Comparison of ENCODE assay signal across 9 mouse cellular contexts in the genomic region with DNA sequence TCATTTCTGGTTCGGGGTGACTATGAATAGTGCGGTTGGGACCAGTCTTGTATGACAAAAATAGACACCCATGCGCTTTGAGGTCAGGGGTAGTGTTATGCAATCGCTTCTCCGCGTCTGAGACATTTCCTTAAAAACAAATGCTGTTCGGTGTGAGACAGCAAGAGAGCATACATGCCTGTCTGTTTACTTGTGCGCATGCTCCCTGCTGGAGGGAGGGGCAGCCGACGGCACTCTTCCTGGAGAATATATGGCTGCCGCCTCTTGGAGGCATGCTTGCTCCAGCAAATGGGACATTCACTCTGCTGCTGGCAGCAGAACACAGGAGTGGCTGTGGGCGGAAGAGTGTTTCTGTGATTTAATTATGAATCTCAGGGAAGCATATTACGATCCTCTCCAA.
DNase-seq lines count a peak whose midpoint lies in the region; ATAC-seq lines count a peak whose summit lies in the region.
"Had no signal": no experiment of that assay in that cellular context is flagged by ENCODE, and none has a peak within 500 bp of the region (broad histone marks: within the 10 kb centered on the region; RNA-seq: fewer than 3 reads in every experiment).

No protein-coding gene starts in this region.

- no peaks in the 10 kb centered on the region for H3K9me3 ChIP-seq in forebrain, embryonic 13.5 days (replicated peaks)
- no peaks in the 10 kb centered on the region for H3K9me3 ChIP-seq in forebrain, embryonic 10.5 days
- H3K9me3 ChIP-seq in kidney, embryonic 16.5 days (ENCODE audit: low read length), result peaks cover 4% of the 10 kb centered on the region
- H3K9me3 ChIP-seq in liver, embryonic 12.5 days (replicated peaks), result no peaks in the 10 kb centered on the region

- peak; percentile 80 for ATAC-seq in forebrain, embryonic 13.5 days
- ATAC-seq in kidney, embryonic 16.5 days (ENCODE audit: low FRiP score, low TSS enrichment), result peak; percentile 77
- 0 out of 2 replicates have a peak, but pooled peaks have one; percentile 35 for ATAC-seq in liver, embryonic 12.5 days

- no peak overlapping the region for H3K4me3 ChIP-seq in forebrain, embryonic 13.5 days
- H3K4me3 ChIP-seq in forebrain, embryonic 10.5 days, result no peak overlapping the region
- H3K4me3 ChIP-seq in kidney, embryonic 16.5 days (ENCODE audit: low read length), result peak overlapping the region; percentile 29
- H3K4me3 ChIP-seq in liver, embryonic 12.5 days, result 0 out of 2 replicates have a peak overlapping the region, but pooled peaks have one; percentile 3

- WGBS in forebrain, embryonic 13.5 days, result 83% methylated on average over 13 of the region's 13 CpGs
- WGBS in forebrain, embryonic 10.5 days, result 92% methylated on average over 13 of the region's 13 CpGs
- 20% methylated on average over 13 of the region's 13 CpGs for WGBS in kidney, embryonic 16.5 days
- 24% methylated on average over 13 of the region's 13 CpGs for WGBS in liver, embryonic 12.5 days (ENCODE audit: insufficient replicate concordance)

- H3K27me3 ChIP-seq in forebrain, embryonic 13.5 days, result no peaks in the 10 kb centered on the region
- H3K27me3 ChIP-seq in forebrain, embryonic 10.5 days (ENCODE audit: poor library complexity, severe bottlenecking), result no peaks in the 10 kb centered on the region
- no peaks in the 10 kb centered on the region for H3K27me3 ChIP-seq in kidney, embryonic 16.5 days (ENCODE audit: insufficient read depth, low read length)
- H3K27me3 ChIP-seq in liver, embryonic 12.5 days (replicated peaks), result no peaks in the 10 kb centered on the region
- H3K27me3 ChIP-seq: CH12.LX had no signal

- H3K4me1 ChIP-seq in forebrain, embryonic 13.5 days, result peaks cover 11% of the 10 kb centered on the region; the same call in 1 of the 2 replicates
- peaks cover 9% of the 10 kb centered on the region for H3K4me1 ChIP-seq in forebrain, embryonic 10.5 days
- H3K4me1 ChIP-seq in kidney, embryonic 16.5 days (ENCODE audit: insufficient read depth, low read length), result peaks cover 33% of the 10 kb centered on the region
- H3K4me1 ChIP-seq in liver, embryonic 12.5 days, result no peaks in the 10 kb centered on the region

- DNase-seq in forebrain, embryonic 10.5 days (ENCODE audit: extremely low spot score, low spot score), result no peak
- DNase-seq in cerebellum, postnatal 10 days, result peak; percentile 91
- peak; percentile 87 for DNase-seq in heart, adult 8-10 months (ENCODE audit: low spot score)
- peak; percentile 47 to 76 for DNase-seq in natural killer cell, adult 2 months (ENCODE audit: low spot score in 2 of 2)
- peak; percentile 94 for DNase-seq in telencephalon, adult 2 months (ENCODE audit: low read depth, low spot score)

- no peak overlapping the region for H3K9ac ChIP-seq in forebrain, embryonic 13.5 days
- peak overlapping the region; percentile 41 for H3K9ac ChIP-seq in kidney, embryonic 16.5 days (replicated peaks; ENCODE audit: low read length)
- H3K9ac ChIP-seq in liver, embryonic 12.5 days, result no peak overlapping the region

- no peak overlapping the region for H3K27ac ChIP-seq in forebrain, embryonic 13.5 days
- H3K27ac ChIP-seq in forebrain, embryonic 10.5 days, result no peak overlapping the region
- peak overlapping the region; percentile 77 for H3K27ac ChIP-seq in kidney, embryonic 16.5 days (ENCODE audit: low read length)
- H3K27ac ChIP-seq in liver, embryonic 12.5 days, result no peak overlapping the region

- H3K4me2 ChIP-seq in forebrain, embryonic 13.5 days, result no peak overlapping the region
- H3K4me2 ChIP-seq in kidney, embryonic 16.5 days (replicated peaks; ENCODE audit: low read depth, low read length), result peak overlapping the region; percentile 59
- H3K4me2 ChIP-seq in liver, embryonic 12.5 days, result peak overlapping the region; percentile 40

- H3K36me3 ChIP-seq in forebrain, embryonic 13.5 days (ENCODE audit: poor library complexity, severe bottlenecking), result no peaks in the 10 kb centered on the region
- no peaks in the 10 kb centered on the region for H3K36me3 ChIP-seq in forebrain, embryonic 10.5 days (replicated peaks)
- H3K36me3 ChIP-seq in kidney, embryonic 16.5 days (ENCODE audit: insufficient read depth, low read length), result no peaks in the 10 kb centered on the region
- H3K36me3 ChIP-seq in liver, embryonic 12.5 days, result no peaks in the 10 kb centered on the region

Comparison
In these comparisons a context has a peak if more than half of its experiments do, and no peak if none do; other contexts are left out.
1. H3K4me3 ChIP-seq: peak in kidney, embryonic 16.5 days (single experiment) and liver, embryonic 12.5 days (single experiment); none in forebrain, embryonic 13.5 days (single experiment) and forebrain, embryonic 10.5 days (single experiment).
2. Peak in every context shown above with its lines, with median percentiles within 50 percentile points of each other: ATAC-seq.